Mouse (Mus musculus): ENCODE results near the gene Leo1. TPM values are rescaled to one million over a fixed set of nuclear protein-coding genes. Genes with fewer than 3 reads are reported as not detected.

Gene Leo1
- polyA plus RNA-seq, 1 experiment from 2014 or later: 34.9 TPM

- ATAC-seq (ENCODE audit: insufficient read depth, low FRiP score): no peak
- Histone ChIP-seq H3K27ac (ENCODE audit: low read length) (no peak overlapping the region), H3K9ac (ENCODE audit: low read length) (no peak overlapping the region), H3K9me3 (replicated peaks; ENCODE audit: control insufficient read depth, low read length) (no peaks in the 10 kb centered on the region), H3K27me3 (ENCODE audit: control insufficient read depth, insufficient read depth, low read length) (no peaks in the 10 kb centered on the region), H3K4me2 (ENCODE audit: low read depth, low read length) (no peak overlapping the region), H3K4me1 (ENCODE audit: control insufficient read depth, insufficient read depth, low read length) (no peaks in the 10 kb centered on the region), H3K4me3 (replicated peaks; ENCODE audit: low read length) (no peak overlapping the region), H3K36me3 (ENCODE audit: control insufficient read depth, insufficient read depth, low read length) (no peaks in the 10 kb centered on the region)
- WGBS: 53% methylated on average over 6 of the region's 6 CpGs
These were observed 16.8 kb upstream of the Leo1 start for GRCm38 (mm10) chr9:75424358-75425150.

GRCm38 (mm10) chr9:75425796-75426391 lies 15.4 kb upstream of the Leo1 start:
- no peak overlapping the region for H3K4me2 ChIP-seq (ENCODE audit: low read depth, low read length)
- H3K9ac ChIP-seq (ENCODE audit: low read length): no peak overlapping the region
- H3K4me3 ChIP-seq (replicated peaks; ENCODE audit: low read length): no peak overlapping the region
- no peak overlapping the region for H3K27ac ChIP-seq (ENCODE audit: low read length)
- ATAC-seq (ENCODE audit: insufficient read depth, low FRiP score): no peak
- no peaks in the 10 kb centered on the region for H3K9me3 ChIP-seq (replicated peaks; ENCODE audit: control insufficient read depth, low read length)
- H3K27me3 ChIP-seq (ENCODE audit: control insufficient read depth, insufficient read depth, low read length): no peaks in the 10 kb centered on the region
- H3K4me1 ChIP-seq (ENCODE audit: control insufficient read depth, insufficient read depth, low read length): no peaks in the 10 kb centered on the region
- H3K36me3 ChIP-seq (ENCODE audit: control insufficient read depth, insufficient read depth, low read length): no peaks in the 10 kb centered on the region
- WGBS: 71% methylated on average over 7 of the region's 7 CpGs

GRCm38 (mm10) chr9:75427366-75428273 lies 13.7 kb upstream of the Leo1 start:
- H3K4me1 ChIP-seq (ENCODE audit: control insufficient read depth, insufficient read depth, low read length): no peaks in the 10 kb centered on the region
- no peak overlapping the region for H3K27ac ChIP-seq (ENCODE audit: low read length)
- no peak for ATAC-seq (ENCODE audit: insufficient read depth, low FRiP score)
- H3K36me3 ChIP-seq (ENCODE audit: control insufficient read depth, insufficient read depth, low read length): no peaks in the 10 kb centered on the region
- WGBS: 67% methylated on average over 9 of the region's 9 CpGs
- no peak overlapping the region for H3K9ac ChIP-seq (ENCODE audit: low read length)
- no peaks in the 10 kb centered on the region for H3K9me3 ChIP-seq (replicated peaks; ENCODE audit: control insufficient read depth, low read length)
- no peaks in the 10 kb centered on the region for H3K27me3 ChIP-seq (ENCODE audit: control insufficient read depth, insufficient read depth, low read length)
- H3K4me3 ChIP-seq (replicated peaks; ENCODE audit: low read length): no peak overlapping the region
- no peak overlapping the region for H3K4me2 ChIP-seq (ENCODE audit: low read depth, low read length)

GRCm38 (mm10) chr9:75428274-75428600 lies 13.1 kb upstream of the Leo1 start:
- Histone ChIP-seq H3K27me3 (ENCODE audit: control insufficient read depth, insufficient read depth, low read length) (no peaks in the 10 kb centered on the region), H3K9ac (ENCODE audit: low read length) (no peak overlapping the region), H3K36me3 (ENCODE audit: control insufficient read depth, insufficient read depth, low read length) (no peaks in the 10 kb centered on the region), H3K4me3 (replicated peaks; ENCODE audit: low read length) (no peak overlapping the region), H3K9me3 (replicated peaks; ENCODE audit: control insufficient read depth, low read length) (no peaks in the 10 kb centered on the region), H3K27ac (ENCODE audit: low read length) (no peak overlapping the region), H3K4me2 (ENCODE audit: low read depth, low read length) (no peak overlapping the region), H3K4me1 (ENCODE audit: control insufficient read depth, insufficient read depth, low read length) (no peaks in the 10 kb centered on the region)
- ATAC-seq (ENCODE audit: insufficient read depth, low FRiP score): no peak
- 50% methylated on average over 2 of the region's 2 CpGs for WGBS

GRCm38 (mm10) chr9:75429040-75429439 lies 12.3 kb upstream of the Leo1 start:
- no peak for ATAC-seq (ENCODE audit: insufficient read depth, low FRiP score)
- Histone ChIP-seq H3K4me3 (replicated peaks; ENCODE audit: low read length) (no peak overlapping the region), H3K4me2 (ENCODE audit: low read depth, low read length) (no peak overlapping the region), H3K9ac (ENCODE audit: low read length) (no peak overlapping the region), H3K36me3 (ENCODE audit: control insufficient read depth, insufficient read depth, low read length) (no peaks in the 10 kb centered on the region), H3K4me1 (ENCODE audit: control insufficient read depth, insufficient read depth, low read length) (no peaks in the 10 kb centered on the region; the same call in 1 of the 2 replicates), H3K27ac (ENCODE audit: low read length) (no peak overlapping the region), H3K27me3 (ENCODE audit: control insufficient read depth, insufficient read depth, low read length) (no peaks in the 10 kb centered on the region), H3K9me3 (replicated peaks; ENCODE audit: control insufficient read depth, low read length) (no peaks in the 10 kb centered on the region)
- WGBS: 88% methylated on average over 2 of the region's 2 CpGs

GRCm38 (mm10) chr9:75429657-75430056 lies 11.7 kb upstream of the Leo1 start:
- Histone ChIP-seq H3K9me3 (replicated peaks; ENCODE audit: control insufficient read depth, low read length) (no peaks in the 10 kb centered on the region), H3K27ac (ENCODE audit: low read length) (no peak overlapping the region), H3K36me3 (ENCODE audit: control insufficient read depth, insufficient read depth, low read length) (no peaks in the 10 kb centered on the region), H3K4me3 (replicated peaks; ENCODE audit: low read length) (no peak overlapping the region), H3K4me1 (ENCODE audit: control insufficient read depth, insufficient read depth, low read length) (peaks cover 5% of the 10 kb centered on the region), H3K9ac (ENCODE audit: low read length) (no peak overlapping the region), H3K4me2 (ENCODE audit: low read depth, low read length) (no peak overlapping the region), H3K27me3 (ENCODE audit: control insufficient read depth, insufficient read depth, low read length) (no peaks in the 10 kb centered on the region)
- ATAC-seq (ENCODE audit: insufficient read depth, low FRiP score): no peak
- 83% methylated on average over 1 of the region's 1 CpGs for WGBS

GRCm38 (mm10) chr9:75430822-75431621 lies 10.3 kb upstream of the Leo1 start:
- ATAC-seq (ENCODE audit: insufficient read depth, low FRiP score): no peak
- Histone ChIP-seq H3K4me2 (ENCODE audit: low read depth, low read length) (no peak overlapping the region), H3K9ac (ENCODE audit: low read length) (no peak overlapping the region), H3K9me3 (replicated peaks; ENCODE audit: control insufficient read depth, low read length) (no peaks in the 10 kb centered on the region), H3K4me3 (replicated peaks; ENCODE audit: low read length) (no peak overlapping the region), H3K4me1 (ENCODE audit: control insufficient read depth, insufficient read depth, low read length) (peaks cover 8% of the 10 kb centered on the region), H3K27ac (ENCODE audit: low read length) (no peak overlapping the region), H3K36me3 (ENCODE audit: control insufficient read depth, insufficient read depth, low read length) (no peaks in the 10 kb centered on the region), H3K27me3 (ENCODE audit: control insufficient read depth, insufficient read depth, low read length) (no peaks in the 10 kb centered on the region)
- WGBS: 66% methylated on average over 16 of the region's 16 CpGs

GRCm38 (mm10) chr9:75432694-75433093 lies 8.6 kb upstream of the Leo1 start:
- no peak for ATAC-seq (ENCODE audit: insufficient read depth, low FRiP score)
- WGBS: 73% methylated on average over 3 of the region's 3 CpGs
- H3K9ac ChIP-seq (ENCODE audit: low read length): no peak overlapping the region
- no peak overlapping the region for H3K27ac ChIP-seq (ENCODE audit: low read length)
- H3K4me2 ChIP-seq (ENCODE audit: low read depth, low read length): no peak overlapping the region
- H3K27me3 ChIP-seq (ENCODE audit: control insufficient read depth, insufficient read depth, low read length): no peaks in the 10 kb centered on the region
- H3K9me3 ChIP-seq (replicated peaks; ENCODE audit: control insufficient read depth, low read length): no peaks in the 10 kb centered on the region
- no peak overlapping the region for H3K4me3 ChIP-seq (replicated peaks; ENCODE audit: low read length)
- H3K36me3 ChIP-seq (ENCODE audit: control insufficient read depth, insufficient read depth, low read length): no peaks in the 10 kb centered on the region
- H3K4me1 ChIP-seq (ENCODE audit: control insufficient read depth, insufficient read depth, low read length): peaks cover 10% of the 10 kb centered on the region

Data from stomach, embryonic 16.5 days (tissue).